Mouse (Mus musculus) heart, adult 2 months (tissue): ENCODE results near the gene Ccnl2. TPM values are rescaled to one million over a fixed set of nuclear protein-coding genes. Genes with fewer than 3 reads are reported as not detected.

Experiments
- DNase-seq, 2 experiments: peaks; one replicate each; pipeline ENCODE4 v3.0.0; 2021
- H3K27ac ChIP-seq: fragments of 200-600 bp; 2 replicates; pipeline ENCODE4 v1.8.1; 2022
- H3K27me3 ChIP-seq: fragments of 200-500 bp; 2 replicates; pipeline ENCODE4 v1.6.1; 2012; ENCODE audit warnings: mild to moderate bottlenecking, low read length, inconsistent platforms, mixed read lengths; ENCODE audit not compliant: control insufficient read depth, insufficient read depth
- H3K36me3 ChIP-seq: fragments of 200-500 bp; 2 replicates; pipeline ENCODE4 v1.6.1; 2012; ENCODE audit warnings: low read length, inconsistent platforms; ENCODE audit not compliant: control insufficient read depth, insufficient read depth
- H3K4me1 ChIP-seq: fragments of 200-500 bp; 2 replicates; pipeline ENCODE4 v1.6.1; 2011; ENCODE audit warnings: low read length; ENCODE audit not compliant: control insufficient read depth, insufficient read depth
- H3K4me3 ChIP-seq: fragments of 200-600 bp; 2 replicates; pipeline ENCODE4 v1.8.1; 2022
- H3K79me2 ChIP-seq: fragments of 200-500 bp; replicated peaks from 2 replicates; pipeline ENCODE4 v1.6.1; 2012; ENCODE audit warnings: mild to moderate bottlenecking, inconsistent platforms, low read length, moderate library complexity, mixed read lengths; ENCODE audit not compliant: control insufficient read depth, insufficient read depth
- H3K9ac ChIP-seq: fragments of 200-500 bp; 2 replicates; pipeline ENCODE4 v1.6.1; 2012; ENCODE audit warnings: low read depth, mild to moderate bottlenecking, control low read depth, inconsistent platforms, low read length, mixed read lengths
- CTCF ChIP-seq: fragments of 200-600 bp; IDR thresholded peaks from 2 replicates; pipeline ENCODE4 v1.8.1; 2022; ENCODE audit warnings: antibody characterized with exemption, mild to moderate bottlenecking, moderate library complexity
- EP300 ChIP-seq: fragments of 200-500 bp; IDR thresholded peaks from 2 replicates; pipeline ENCODE4 v1.6.1; 2011; ENCODE audit warnings: low read depth, low read length, control low read depth; ENCODE audit not compliant: insufficient read depth
- POLR2A ChIP-seq: fragments of 200-500 bp; IDR thresholded peaks from 2 replicates; pipeline ENCODE4 v1.6.1; 2011; ENCODE audit warnings: mild to moderate bottlenecking, low read depth, low read length, control low read depth; ENCODE audit not compliant: insufficient read depth
- WGBS: fragments of 180-500 bp; shearing (Covaris S2); methylation state at CpG from one replicate; pipeline ENCODE4 v1.1.7; 2018; 5-methylcytosine and 5-hydroxymethylcytosine counted together
- intact Hi-C: fragments of 180-260 bp; cut with DNase I; formaldehyde crosslinking; loops from one replicate; pipeline ENCODE4 v1.15.1; 2025
- polyA plus RNA-seq: library from polyadenylated mRNA; depleted of rRNA; stranded (reverse); fragments of >200 nt; gene quantifications from 2 replicates; pipeline ENCODE4 v1.2.3, GENCODE M21; 2012
- total RNA-seq, 2 experiments: library from RNA; stranded (reverse); gene quantifications; 2 replicates each; pipeline ENCODE4 v1.2.3; 2021

The Ccnl2 gene
- total and polyA plus RNA-seq, 3 experiments: 26.6 to 46.0 (median 27.4) TPM

- no peak for DNase-seq
- Histone ChIP-seq H3K4me3 (no peak overlapping the region), H3K4me1 (no peaks in the 10 kb centered on the region), H3K27ac (no peak overlapping the region), H3K27me3 (no peaks in the 10 kb centered on the region), H3K36me3 (no peaks in the 10 kb centered on the region), H3K79me2 (no peaks in the 10 kb centered on the region), H3K9ac (no peak overlapping the region)
- intact Hi-C loops: no loop called here
- 66% methylated on average over 3 of the region's 3 CpGs for WGBS
- TF ChIP-seq POLR2A (no peak), EP300 (no peak), CTCF (no peak)
These were observed 21.6 kb upstream of the Ccnl2 start for GRCm38 (mm10) chr4:155790650-155791161.

GRCm38 (mm10) chr4:155791240-155791933 is 20.9 kb upstream of the Ccnl2 start:
- no peak overlapping the region for H3K9ac ChIP-seq
- no peaks in the 10 kb centered on the region for H3K4me1 ChIP-seq
- no peaks in the 10 kb centered on the region for H3K79me2 ChIP-seq
- WGBS: 72% methylated on average over 24 of the region's 24 CpGs
- no peak overlapping the region for H3K4me3 ChIP-seq
- no peak for TF ChIP-seq POLR2A
- TF ChIP-seq CTCF: no peak
- TF ChIP-seq EP300: no peak
- intact Hi-C loops: no loop called here
- DNase-seq: no peak
- H3K27ac ChIP-seq: no peak overlapping the region
- no peaks in the 10 kb centered on the region for H3K27me3 ChIP-seq
- no peaks in the 10 kb centered on the region for H3K36me3 ChIP-seq

- intact Hi-C loops: no loop called here
- Histone ChIP-seq H3K36me3 (no peaks in the 10 kb centered on the region), H3K9ac (no peak overlapping the region), H3K27me3 (no peaks in the 10 kb centered on the region), H3K4me3 (no peak overlapping the region), H3K79me2 (no peaks in the 10 kb centered on the region), H3K4me1 (no peaks in the 10 kb centered on the region), H3K27ac (no peak overlapping the region)
- TF ChIP-seq CTCF: no peak
- no peak for TF ChIP-seq POLR2A
- no peak for TF ChIP-seq EP300
- no peak for DNase-seq
- WGBS: 56% methylated on average over 2 of the region's 2 CpGs
These were observed 18.6 kb upstream of the Ccnl2 start for GRCm38 (mm10) chr4:155793730-155794129.

GRCm38 (mm10) chr4:155802075-155802474 is 10.2 kb upstream of the Ccnl2 start:
- 94% methylated on average over 1 of the region's 1 CpGs for WGBS
- Histone ChIP-seq H3K9ac (no peak overlapping the region), H3K4me3 (no peak overlapping the region), H3K27me3 (no peaks in the 10 kb centered on the region), H3K79me2 (peaks cover 3% of the 10 kb centered on the region; the same call in 1 of the 2 replicates), H3K4me1 (peaks cover 7% of the 10 kb centered on the region), H3K36me3 (peaks cover 9% of the 10 kb centered on the region), H3K27ac (no peak overlapping the region)
- intact Hi-C loops: loop anchor here (2.0 to 5.0 kb wide), 2 partner anchors 17 to 40 kb away; partner anchors contain the start of genes Atad3a and Tmem88b
- no peak for DNase-seq
- TF ChIP-seq EP300: no peak
- TF ChIP-seq CTCF: no peak
- TF ChIP-seq POLR2A: no peak

GRCm38 (mm10) chr4:155802741-155803339 is 9.4 kb upstream of the Ccnl2 start, which contains the start of gene Mrpl20:
Mrpl20 (plus strand) TSS chr4:155802878.
- 9% methylated on average over 12 of the region's 12 CpGs for WGBS
- H3K27me3 ChIP-seq: no peaks in the 10 kb centered on the region
- peak within 1 kb of the TSS; percentile 96 for H3K4me3 ChIP-seq
- no peak for DNase-seq
- H3K9ac ChIP-seq: peak within 1 kb of the TSS; percentile 98
- peaks cover 7% of the 10 kb centered on the region for H3K4me1 ChIP-seq
- H3K79me2 ChIP-seq: peaks cover 3% of the 10 kb centered on the region; the same call in 1 of the 2 replicates
- intact Hi-C loops: loop anchor here (1.0 to 5.0 kb wide), 3 partner anchors 9 to 41 kb away; partner anchors contain the start of genes Atad3a, Ccnl2 and Tmem88b
- peaks cover 9% of the 10 kb centered on the region for H3K36me3 ChIP-seq
- peak within 1 kb of the TSS; percentile 88 for H3K27ac ChIP-seq
- TF ChIP-seq EP300 (no peak), CTCF (peak; percentile 38), POLR2A (no peak)
